Mouse (Mus musculus) CH12.LX (cell line): Measurements from ENCODE around the gene Tcf7l1.

Source experiments
- CHD2 ChIP-seq: IDR thresholded peaks from 2 replicates; pipeline ENCODE4 v1.6.1; 2011; ENCODE audit warnings: low read length, improper control_type of control experiment
- CTCF ChIP-seq, 2 experiments: IDR thresholded peaks in 1 of 2; conservative IDR thresholded peaks in 1 of 2; 2 replicates each; pipeline ENCODE4 v1.5.1; 2011 to 2012; ENCODE audit warnings: low read depth in 2 of 2, low read length in 2 of 2, improper control_type of control experiment in 1 of 2, inconsistent platforms in 1 of 2, mild to moderate bottlenecking in 1 of 2, moderate library complexity in 1 of 2
- E2F4 ChIP-seq: IDR thresholded peaks from 2 replicates; pipeline ENCODE4 v1.6.1; 2011; ENCODE audit warnings: low read depth, low read length, improper control_type of control experiment; ENCODE audit not compliant: insufficient replicate concordance
- EP300 ChIP-seq: IDR thresholded peaks from 2 replicates; pipeline ENCODE4 v1.6.1; 2011; ENCODE audit warnings: low read length, improper control_type of control experiment
- ETS1 ChIP-seq: conservative IDR thresholded peaks from 2 replicates; pipeline ENCODE4 v1.6.1; 2012; ENCODE audit warnings: low read depth, mild to moderate bottlenecking, inconsistent platforms, low read length, improper control_type of control experiment, moderate library complexity
- KAT2A ChIP-seq: IDR thresholded peaks from 2 replicates; pipeline ENCODE4 v1.6.1; 2012; ENCODE audit warnings: low read length, improper control_type of control experiment, inconsistent platforms; ENCODE audit not compliant: insufficient replicate concordance
- MAZ ChIP-seq: IDR thresholded peaks from 2 replicates; pipeline ENCODE4 v1.6.1; 2012; ENCODE audit warnings: low read depth, mild to moderate bottlenecking, inconsistent platforms, low read length, improper control_type of control experiment, moderate library complexity
- POLR2A ChIP-seq: IDR thresholded peaks from 2 replicates; pipeline ENCODE4 v1.6.1; 2011; ENCODE audit warnings: low read depth, mild to moderate bottlenecking, improper control_type of control experiment, low read length
- RCOR1 ChIP-seq: conservative IDR thresholded peaks from 2 replicates; pipeline ENCODE4 v1.6.1; 2012; ENCODE audit warnings: low read depth, mild to moderate bottlenecking, inconsistent platforms, low read length, improper control_type of control experiment
- SIN3A ChIP-seq: IDR thresholded peaks from 2 replicates; pipeline ENCODE4 v1.6.1; 2012; ENCODE audit warnings: low read length, improper control_type of control experiment, inconsistent platforms
- TCF12 ChIP-seq: IDR thresholded peaks from 2 replicates; pipeline ENCODE4 v1.6.1; 2014; ENCODE audit warnings: low read depth, mild to moderate bottlenecking, inconsistent platforms, low read length, improper control_type of control experiment
- ZC3H11A ChIP-seq: IDR thresholded peaks from 2 replicates; pipeline ENCODE4 v1.6.1; 2012; ENCODE audit warnings: low read depth, mild to moderate bottlenecking, inconsistent platforms, low read length, improper control_type of control experiment
- ZMIZ1 ChIP-seq: IDR thresholded peaks from 2 replicates; pipeline ENCODE4 v1.6.1; 2012; ENCODE audit warnings: low read depth, mild to moderate bottlenecking, inconsistent platforms, low read length, improper control_type of control experiment

DNA sequence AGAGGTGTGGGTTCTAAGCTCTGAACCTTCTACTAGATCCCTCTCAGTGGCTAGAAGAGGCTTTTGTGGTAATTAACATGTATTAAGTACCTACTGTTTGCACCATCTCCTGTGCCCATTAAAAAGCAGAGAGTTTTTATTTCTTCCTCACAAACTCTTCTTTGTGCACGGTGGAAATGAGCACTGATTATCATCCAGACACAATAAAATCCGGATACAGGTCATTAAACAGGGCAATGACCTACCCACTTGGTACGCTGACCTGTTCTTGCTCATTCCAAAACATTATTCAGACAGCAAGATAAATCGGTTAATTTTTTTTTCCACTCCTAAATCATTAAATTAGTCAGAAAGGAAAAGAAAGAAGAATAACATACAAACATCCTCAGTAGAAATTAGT, 106.8 kb downstream of the Tcf7l1 start:
- TF ChIP-seq TCF12 (no peak), POLR2A (no peak), KAT2A (no peak), CTCF (conservative IDR thresholded peaks at IDR 0.05 in 1 of 2, IDR thresholded peaks at IDR 0.05 in 1 of 2; ENCODE audit: low read depth in 2 of 2, low read length in 2 of 2) (no peak), EP300 (no peak), ETS1 (no peak), ZMIZ1 (no peak), CHD2 (no peak), RCOR1 (no peak), ZC3H11A (no peak), SIN3A (no peak), E2F4 (no peak), MAZ (no peak)
